Mouse (Mus musculus): ENCODE measurements at regions not wholly inside any gene's neighbourhood (a gene's known extent, or its start where the extent isn't known, plus 50 kb on each side); places are given as distances from the start of the nearest gene placed in this dataset.

DNA sequence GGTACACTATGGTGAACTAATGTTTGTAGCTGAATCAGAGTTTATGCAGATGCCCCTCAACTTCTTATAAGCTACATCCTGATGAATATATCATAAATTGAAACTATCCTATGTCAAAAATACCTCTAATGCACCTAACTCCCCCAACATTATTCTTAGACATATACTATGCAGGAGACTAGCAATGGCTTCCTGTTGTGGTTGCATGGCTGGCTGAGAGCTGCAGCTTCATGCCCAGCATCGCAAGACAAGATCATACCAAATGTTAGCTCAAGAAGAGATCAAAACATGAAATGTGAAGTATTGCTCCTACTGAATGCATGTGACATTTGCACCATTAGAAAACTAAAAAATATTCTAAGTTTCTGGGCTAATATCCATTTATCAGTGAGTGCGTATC, 206.9 kb upstream of the Cited2 start:
- DNase-seq (ENCODE audit: low spot score in 2 of 2) = peak; percentile 43 to 51

- no peak for DNase-seq (ENCODE audit: low spot score in 2 of 2)
Measured at GRCm38 (mm10) chr10:17518423-17519175, 204.4 kb upstream of the Cited2 start.

DNA sequence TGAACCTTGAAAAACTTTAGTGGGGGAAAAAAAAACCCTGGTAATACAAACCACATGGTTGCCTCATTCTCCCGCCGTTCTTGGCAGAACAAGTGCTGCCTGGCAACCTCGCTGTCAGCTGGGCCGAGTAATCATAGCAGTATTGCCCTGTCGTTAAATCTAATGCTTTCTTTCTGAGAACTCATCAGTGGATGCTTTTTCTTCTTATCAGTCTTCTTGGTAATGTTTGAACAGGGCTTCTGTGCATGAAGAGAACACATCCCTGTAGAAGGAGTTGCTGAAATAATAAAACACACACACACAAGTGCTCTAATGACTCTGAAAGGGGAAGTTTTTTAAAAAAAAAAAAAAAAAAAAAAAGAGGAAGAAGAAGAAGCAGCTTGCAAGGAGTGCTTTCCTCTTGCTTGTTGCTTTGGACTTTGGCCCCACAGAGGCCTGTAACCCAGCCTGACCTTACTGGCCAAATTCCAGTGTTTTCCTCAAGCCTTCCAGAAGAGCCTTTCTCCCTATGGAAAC, 200.9 kb upstream of the Cited2 start:
- DNase-seq (ENCODE audit: low spot score in 2 of 2) = peak; percentile 18 to 25

DNA sequence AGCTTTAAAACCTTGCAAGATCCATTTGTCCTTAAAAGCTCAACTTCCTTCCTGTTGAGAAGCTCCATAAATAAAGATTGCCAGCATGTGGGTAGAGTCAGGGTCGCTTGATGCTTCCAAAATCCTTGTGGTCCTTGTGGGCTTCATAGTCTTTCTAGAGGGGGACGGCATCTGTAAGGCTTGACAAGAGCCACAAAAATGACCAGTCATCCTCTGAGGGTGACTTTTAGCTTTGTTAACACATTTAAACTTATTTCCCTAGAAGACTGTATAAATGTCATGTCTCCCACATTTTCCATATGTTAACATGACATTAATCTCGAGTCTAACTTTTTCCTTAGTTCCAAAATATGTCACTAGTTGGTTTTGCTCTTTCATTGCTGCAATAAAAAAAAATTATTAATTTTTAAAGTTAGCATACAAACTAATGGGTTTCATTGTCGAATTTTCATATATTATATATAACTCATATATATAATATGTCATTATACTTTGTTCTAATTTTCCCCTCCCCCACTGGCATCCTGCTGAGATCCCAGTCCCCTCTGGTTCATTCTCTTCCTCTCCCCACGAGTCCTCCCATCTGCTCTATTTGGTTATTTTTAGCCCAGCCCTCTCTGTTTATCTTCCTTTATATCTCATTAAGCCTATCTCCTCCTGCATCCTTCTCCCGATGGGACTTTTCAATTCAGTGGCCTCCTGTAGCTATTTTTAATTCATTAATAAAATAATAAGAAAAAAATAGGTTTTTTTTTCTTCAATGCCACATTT, 199.3 kb upstream of the Cited2 start:
- no peak for DNase-seq (ENCODE audit: low spot score in 2 of 2)

- no peak for DNase-seq (ENCODE audit: low spot score in 2 of 2)
Measured at GRCm38 (mm10) chr10:17527151-17527737, 195.8 kb upstream of the Cited2 start.

GRCm38 (mm10) chr10:17528116-17528515, 194.9 kb upstream of the Cited2 start:
- DNase-seq (ENCODE audit: low spot score in 2 of 2) = no peak

DNA sequence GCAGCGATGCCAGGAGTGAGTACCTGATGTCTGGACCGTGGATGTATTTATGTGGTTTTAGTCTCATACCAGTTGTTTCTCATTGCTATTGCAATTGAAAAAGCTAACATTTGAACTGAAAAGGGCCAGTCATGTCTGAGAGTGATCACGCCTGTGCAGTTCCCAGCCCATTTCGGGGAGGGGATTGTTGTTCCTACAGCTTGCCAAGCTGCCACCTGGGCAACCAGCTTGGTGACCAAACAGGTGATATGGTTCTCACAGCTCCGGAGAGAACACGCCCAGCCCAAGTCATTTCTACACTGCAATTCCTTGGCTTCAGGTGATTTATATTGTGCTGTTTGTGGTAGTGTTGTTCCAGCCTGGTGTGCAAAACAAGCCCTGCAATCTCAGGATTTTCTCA, 194.2 kb upstream of the Cited2 start:
- no peak for DNase-seq (ENCODE audit: low spot score in 2 of 2)

GRCm38 (mm10) chr10:17529851-17530509, 193.0 kb upstream of the Cited2 start:
- DNase-seq (ENCODE audit: low spot score in 2 of 2) = no peak

DNA sequence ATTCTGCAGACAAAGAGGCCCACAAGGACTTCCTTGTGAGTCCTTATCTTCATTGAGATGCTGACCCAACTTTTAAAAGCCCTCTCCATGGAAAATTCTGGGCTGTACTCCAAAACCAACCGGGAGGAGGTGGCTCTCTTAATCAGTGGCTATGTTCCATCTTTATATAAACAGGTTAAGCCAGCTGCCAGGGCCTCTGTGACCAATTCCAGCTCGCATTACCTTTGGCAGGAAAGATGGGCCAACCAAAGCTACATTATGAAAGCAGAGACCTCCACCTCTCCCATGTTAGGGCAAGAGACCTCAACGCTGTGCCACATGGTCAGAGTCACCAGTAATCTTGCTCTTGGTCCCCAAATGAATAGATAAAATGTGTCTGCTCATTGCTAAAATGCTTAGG, 192.0 kb upstream of the Cited2 start:
- DNase-seq (ENCODE audit: low spot score in 2 of 2) = no peak

- peak in 1 of 2 experiments; percentile 10 for DNase-seq (ENCODE audit: low spot score in 2 of 2)
Measured at GRCm38 (mm10) chr10:17538944-17539533, 184.0 kb upstream of the Cited2 start.

GRCm38 (mm10) chr10:17540404-17541375, 182.3 kb upstream of the Cited2 start:
- no peak for DNase-seq (ENCODE audit: low spot score in 2 of 2)

GRCm38 (mm10) chr10:17542104-17542846, 180.7 kb upstream of the Cited2 start:
- no peak for DNase-seq (ENCODE audit: low spot score in 2 of 2)

- DNase-seq (ENCODE audit: low spot score in 2 of 2) = no peak
Measured at GRCm38 (mm10) chr10:17542847-17543421, 180.1 kb upstream of the Cited2 start.

DNA sequence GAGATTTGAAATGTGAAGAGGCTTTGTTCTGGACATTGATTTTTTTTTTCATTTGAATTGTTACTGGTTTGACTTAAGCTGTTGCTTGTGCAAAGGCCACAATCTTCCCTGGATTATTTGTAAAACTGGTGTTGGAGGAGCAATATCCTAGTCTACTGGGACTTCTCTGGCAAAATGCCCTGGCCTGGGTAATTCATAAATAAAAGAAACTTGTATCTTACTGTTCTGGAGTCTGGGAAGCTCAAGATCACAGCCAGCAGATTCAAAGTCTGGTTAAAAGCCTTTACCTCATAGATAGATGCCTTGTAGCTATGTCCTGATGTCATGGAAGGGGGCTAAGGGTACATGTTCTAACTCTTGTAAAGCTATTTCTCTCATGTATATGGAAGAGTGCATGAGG, 177.7 kb upstream of the Cited2 start:
- DNase-seq (ENCODE audit: low spot score in 2 of 2) = no peak

DNA sequence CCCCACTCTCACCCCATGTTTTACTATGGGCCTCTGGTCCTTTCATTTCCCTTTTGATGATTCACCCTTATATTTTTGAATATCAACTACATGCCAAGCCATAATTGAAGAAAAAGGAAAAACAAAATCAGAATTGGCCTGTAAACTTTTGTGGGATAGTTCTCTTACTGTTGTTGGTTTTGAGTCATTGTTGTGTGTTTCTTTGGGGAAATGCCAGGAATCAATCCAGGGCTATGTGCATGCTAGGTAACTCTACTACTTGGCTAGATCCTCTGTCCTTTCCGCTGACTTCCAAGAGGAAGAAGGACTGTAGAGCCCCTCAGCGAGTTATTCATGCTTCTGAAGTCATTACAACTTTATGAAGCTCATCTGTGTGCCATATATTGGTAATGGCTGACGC, 175.0 kb upstream of the Cited2 start:
- DNase-seq (ENCODE audit: low spot score in 2 of 2) = no peak

DNA sequence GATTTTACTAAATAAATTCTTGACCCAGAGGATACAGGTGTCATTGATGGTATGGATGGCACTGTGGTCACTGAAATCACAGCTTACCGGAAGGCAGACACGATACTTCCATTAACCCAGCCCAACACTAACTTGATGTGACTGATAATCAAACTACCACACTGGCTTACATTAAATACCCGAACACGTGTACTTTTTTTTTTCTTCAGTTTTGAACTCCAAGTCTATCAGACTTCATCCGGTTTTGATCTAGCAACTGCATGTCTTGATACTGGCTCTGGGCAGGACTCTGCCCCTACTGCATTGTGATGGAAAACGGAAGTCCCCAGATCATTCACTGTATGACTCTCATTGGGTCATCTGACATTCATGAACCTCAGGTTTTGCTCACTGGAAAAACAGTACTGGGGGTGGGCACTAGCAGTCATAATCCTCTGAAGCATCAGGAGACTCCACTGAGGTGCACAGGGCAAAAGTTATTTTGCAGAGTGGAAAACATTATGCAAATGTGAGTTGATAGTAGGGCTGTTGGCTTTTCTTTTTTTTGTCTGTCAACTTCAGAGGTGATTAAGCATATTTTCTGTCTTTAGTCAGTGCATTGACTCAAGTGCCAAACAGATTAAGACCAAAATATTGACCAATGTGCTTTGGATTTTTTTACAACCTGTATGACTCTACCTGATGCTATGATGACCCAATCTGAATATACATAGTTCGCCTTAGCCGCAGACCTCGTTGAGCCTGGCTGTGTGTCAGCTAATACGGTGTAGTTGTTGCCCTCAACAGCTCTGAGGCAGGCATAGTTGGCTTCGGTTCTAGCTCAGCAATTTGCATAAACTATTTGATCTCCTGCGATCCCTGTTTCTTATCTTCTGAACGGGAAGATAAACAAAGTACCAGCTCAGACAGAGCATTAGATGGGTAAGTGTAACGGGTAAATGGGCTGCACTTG, 174.1 kb upstream of the Cited2 start:
- DNase-seq (ENCODE audit: low spot score in 2 of 2) = no peak

- DNase-seq (ENCODE audit: low spot score in 2 of 2) = no peak
Measured at GRCm38 (mm10) chr10:17549711-17550637, 173.0 kb upstream of the Cited2 start.
